Mouse (Mus musculus): ENCODE results near the gene Olfr1368.
"Not testable (repeated sequence)": the region's sequence is repeated elsewhere in the genome, so short reads cannot be mapped to it uniquely, and the experiment has no call there.

Gene Olfr1368

GRCm38 (mm10) chr13:21167910-21168300 lies 22.2 kb upstream of the Olfr1368 start:
- DNase-seq (ENCODE audit: low read depth), result peak; percentile 87

GRCm38 (mm10) chr13:21166936-21167909 lies 21.6 kb upstream of the Olfr1368 start:
- DNase-seq (ENCODE audit: low read depth), result peak; percentile 94

GRCm38 (mm10) chr13:21162591-21162990 lies 16.9 kb upstream of the Olfr1368 start:
- DNase-seq (ENCODE audit: low read depth), result no peak

- DNase-seq (ENCODE audit: low read depth), result no peak
Observed at GRCm38 (mm10) chr13:21161591-21161990, 15.9 kb upstream of the Olfr1368 start.

GRCm38 (mm10) chr13:21160657-21161590 lies 15.3 kb upstream of the Olfr1368 start:
- DNase-seq (ENCODE audit: low read depth), result peak; percentile 96

- peak; percentile 55 for DNase-seq (ENCODE audit: low read depth)
Observed at GRCm38 (mm10) chr13:21160041-21160511, 14.4 kb upstream of the Olfr1368 start.

GRCm38 (mm10) chr13:21159475-21159819 lies 13.8 kb upstream of the Olfr1368 start:
- DNase-seq (ENCODE audit: low read depth), result peak; percentile 60

- peak; percentile 89 for DNase-seq (ENCODE audit: low read depth)
Observed at GRCm38 (mm10) chr13:21158785-21159474, 13.3 kb upstream of the Olfr1368 start.

- no peak for DNase-seq (ENCODE audit: low read depth)
Observed at GRCm38 (mm10) chr13:21158071-21158470, 12.4 kb upstream of the Olfr1368 start.

GRCm38 (mm10) chr13:21155888-21156287 lies 10.2 kb upstream of the Olfr1368 start:
- no peak for DNase-seq (ENCODE audit: low read depth)

- DNase-seq (ENCODE audit: low read depth), result no peak
Observed at GRCm38 (mm10) chr13:21142421-21142820, 3.2 kb downstream of the Olfr1368 start.

- DNase-seq (ENCODE audit: low read depth), result not testable (repeated sequence)
Observed at GRCm38 (mm10) chr13:21129339-21129738, 16.3 kb downstream of the Olfr1368 start, which contains the start of gene Olfr263. Gene Olfr263, plus strand, starts transcription at chr13:21129639.

- DNase-seq (ENCODE audit: low read depth), result no peak
Observed at GRCm38 (mm10) chr13:21114121-21114520, 31.5 kb downstream of the Olfr1368 start.

- not testable (repeated sequence) for DNase-seq (ENCODE audit: low read depth)
Observed at GRCm38 (mm10) chr13:21111183-21111582, 34.5 kb downstream of the Olfr1368 start, which contains the start of gene Olfr1369-ps1. Gene Olfr1369-ps1, plus strand, starts transcription at chr13:21111483.

- no peak for DNase-seq (ENCODE audit: low read depth)
Observed at GRCm38 (mm10) chr13:21110441-21110840, 35.2 kb downstream of the Olfr1368 start.

GRCm38 (mm10) chr13:21109759-21110158 lies 35.9 kb downstream of the Olfr1368 start:
- DNase-seq (ENCODE audit: low read depth), result no peak

Data from induced T-regulatory cell, adult 2 months (primary cell).